1 mouse cellular context compared by ENCODE assay signal in the genomic region with DNA sequence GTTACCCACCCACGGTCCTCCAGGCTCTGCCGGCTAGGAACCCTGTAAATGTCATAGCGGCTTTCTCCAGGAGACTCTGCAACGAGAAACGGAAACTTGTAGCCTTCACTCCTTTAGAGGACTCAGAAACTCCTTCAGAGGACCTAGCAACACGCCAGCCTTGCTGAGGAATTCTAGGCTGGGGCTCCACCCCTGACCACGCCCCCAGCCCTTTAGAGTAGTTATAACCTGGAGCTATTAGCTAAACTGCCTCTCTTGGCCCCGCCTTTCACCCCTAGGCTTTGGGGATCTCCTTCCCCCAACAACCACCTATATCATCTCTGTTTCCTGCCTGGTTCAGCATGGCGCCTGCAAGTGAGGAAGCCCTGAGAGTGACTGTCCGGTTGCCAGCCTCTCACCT.
TF ChIP-seq lines count a peak whose summit lies in the region.

No protein-coding gene starts in this region.

TF ChIP-seq in MEL, 35 proteins besides CTCF, POLR2A, EP300 and RAD21:
- TF ChIP-seq MAX (IDR thresholded peaks at IDR 0.05; ENCODE audit: low read length) = no peak
- no peak for TF ChIP-seq POLR2AphosphoS5 (IDR thresholded peaks at IDR 0.05; ENCODE audit: borderline replicate concordance, low read depth, low read length)
- TF ChIP-seq SIN3A (IDR thresholded peaks at IDR 0.05; ENCODE audit: low read length) = no peak
- TF ChIP-seq ZNF384 (IDR thresholded peaks at IDR 0.05; ENCODE audit: low read depth, low read length) = no peak
- TF ChIP-seq SMC3 (IDR thresholded peaks at IDR 0.05; ENCODE audit: low read depth, low read length) = no peak
- no peak for TF ChIP-seq KAT2A (conservative IDR thresholded peaks at IDR 0.05; ENCODE audit: low read depth, low read length)
- no peak for TF ChIP-seq NRF1 (IDR thresholded peaks at IDR 0.05; ENCODE audit: insufficient read depth, low read depth, low read length, poor library complexity, severe bottlenecking)
- no peak for TF ChIP-seq E2F4 (IDR thresholded peaks at IDR 0.05; ENCODE audit: borderline replicate concordance, low read depth, low read length)
- TF ChIP-seq MYC (IDR thresholded peaks at IDR 0.05; ENCODE audit: low read depth, low read length) = no peak
- no peak for TF ChIP-seq USF1 (IDR thresholded peaks at IDR 0.05; ENCODE audit: low read depth, low read length)
- no peak for TF ChIP-seq MYB (IDR thresholded peaks at IDR 0.05; ENCODE audit: low read depth, low read length)
- TF ChIP-seq CHD2 (IDR thresholded peaks at IDR 0.05; ENCODE audit: low read length) = no peak
- no peak for TF ChIP-seq TCF12 (IDR thresholded peaks at IDR 0.05; ENCODE audit: low read depth, low read length)
- TF ChIP-seq MXI1 (IDR thresholded peaks at IDR 0.05; ENCODE audit: low read depth, low read length) = no peak
- no peak for TF ChIP-seq ZMIZ1 (IDR thresholded peaks at IDR 0.05; ENCODE audit: low read depth, low read length)
- TF ChIP-seq UBTF (IDR thresholded peaks at IDR 0.05; ENCODE audit: borderline replicate concordance, insufficient read depth, low read depth, low read length) = no peak
- no peak for TF ChIP-seq ETS1 (IDR thresholded peaks at IDR 0.05; ENCODE audit: low read depth, low read length)
